Mouse (Mus musculus): ENCODE data around the gene Spats2. TPM values are rescaled to one million over a fixed set of nuclear protein-coding genes. Genes with fewer than 3 reads are reported as not detected.
"Not testable (repeated sequence)": the region's sequence is repeated elsewhere in the genome, so short reads cannot be mapped to it uniquely, and the experiment has no call there.

Spats2 gene
- polyA plus RNA-seq, 1 experiment from 2014 or later: 39.0 TPM

GRCm38 (mm10) chr15:99252381-99253174 lies 126.9 kb downstream of the Spats2 start:
- H3K4me2 ChIP-seq (ENCODE audit: low read length): peak overlapping the region; percentile 75
- H3K4me3 ChIP-seq (ENCODE audit: low read depth, low read length): peak overlapping the region; percentile 59
- no peaks in the 10 kb centered on the region; the same call in 1 of the 2 replicates for H3K4me1 ChIP-seq (ENCODE audit: control insufficient read depth, insufficient read depth, low read length)
- WGBS: 5% methylated on average over 22 of the region's 22 CpGs
- peak; percentile 54 for ATAC-seq
- peak overlapping the region; percentile 94 for H3K27ac ChIP-seq (ENCODE audit: low read depth, low read length)
- H3K27me3 ChIP-seq (replicated peaks; ENCODE audit: control insufficient read depth, insufficient read depth, low read length): no peaks in the 10 kb centered on the region
- H3K9ac ChIP-seq (ENCODE audit: low read length): peak overlapping the region; percentile 69
- DNase-seq (ENCODE audit: low spot score): peak; percentile 70
- H3K9me3 ChIP-seq (replicated peaks; ENCODE audit: control insufficient read depth, low read length): no peaks in the 10 kb centered on the region
- H3K36me3 ChIP-seq (ENCODE audit: control insufficient read depth, insufficient read depth, low read length): peaks cover 18% of the 10 kb centered on the region

- not testable (repeated sequence) for H3K4me3 ChIP-seq (ENCODE audit: low read depth, low read length); DNase-seq (ENCODE audit: low spot score); H3K27me3 ChIP-seq (replicated peaks; ENCODE audit: control insufficient read depth, insufficient read depth, low read length); H3K27ac ChIP-seq (ENCODE audit: low read depth, low read length); ATAC-seq; H3K9ac ChIP-seq (ENCODE audit: low read length); H3K4me1 ChIP-seq (ENCODE audit: control insufficient read depth, insufficient read depth, low read length); H3K9me3 ChIP-seq (replicated peaks; ENCODE audit: control insufficient read depth, low read length)
- Histone ChIP-seq H3K4me2 (ENCODE audit: low read length) (peak overlapping the region; percentile 75), H3K36me3 (ENCODE audit: control insufficient read depth, insufficient read depth, low read length) (peaks cover 12% of the 10 kb centered on the region)
- WGBS: 41% methylated on average over 2 of the region's 2 CpGs
These were observed 127.4 kb downstream of the Spats2 start for GRCm38 (mm10) chr15:99253175-99253479.

- H3K4me2 ChIP-seq (ENCODE audit: low read length): no peak overlapping the region
- H3K27me3 ChIP-seq (replicated peaks; ENCODE audit: control insufficient read depth, insufficient read depth, low read length): no peaks in the 10 kb centered on the region
- H3K36me3 ChIP-seq (ENCODE audit: control insufficient read depth, insufficient read depth, low read length): peaks cover 6% of the 10 kb centered on the region; the same call in 1 of the 2 replicates
- no peak overlapping the region for H3K4me3 ChIP-seq (ENCODE audit: low read depth, low read length)
- WGBS: 93% methylated on average over 6 of the region's 6 CpGs
- no peak overlapping the region for H3K27ac ChIP-seq (ENCODE audit: low read depth, low read length)
- DNase-seq (ENCODE audit: low spot score) (no peak), ATAC-seq (no peak)
- H3K9ac ChIP-seq (ENCODE audit: low read length): no peak overlapping the region
- H3K9me3 ChIP-seq (replicated peaks; ENCODE audit: control insufficient read depth, low read length): no peaks in the 10 kb centered on the region
- H3K4me1 ChIP-seq (ENCODE audit: control insufficient read depth, insufficient read depth, low read length): no peaks in the 10 kb centered on the region; the same call in 1 of the 2 replicates
These were observed 128.1 kb downstream of the Spats2 start for GRCm38 (mm10) chr15:99253772-99254171.

- Histone ChIP-seq H3K4me3 (ENCODE audit: low read depth, low read length) (no peak overlapping the region), H3K36me3 (ENCODE audit: control insufficient read depth, insufficient read depth, low read length) (no peaks in the 10 kb centered on the region), H3K9me3 (replicated peaks; ENCODE audit: control insufficient read depth, low read length) (no peaks in the 10 kb centered on the region), H3K9ac (ENCODE audit: low read length) (no peak overlapping the region), H3K4me1 (ENCODE audit: control insufficient read depth, insufficient read depth, low read length) (no peaks in the 10 kb centered on the region; the same call in 1 of the 2 replicates), H3K4me2 (ENCODE audit: low read length) (no peak overlapping the region), H3K27ac (ENCODE audit: low read depth, low read length) (no peak overlapping the region), H3K27me3 (replicated peaks; ENCODE audit: control insufficient read depth, insufficient read depth, low read length) (no peaks in the 10 kb centered on the region)
- DNase-seq (ENCODE audit: low spot score) (no peak), ATAC-seq (no peak)
- WGBS: 87% methylated on average over 2 of the region's 2 CpGs
These were observed 128.8 kb downstream of the Spats2 start for GRCm38 (mm10) chr15:99254477-99255005.

- Histone ChIP-seq H3K9ac (ENCODE audit: low read length) (no peak overlapping the region), H3K27me3 (replicated peaks; ENCODE audit: control insufficient read depth, insufficient read depth, low read length) (no peaks in the 10 kb centered on the region), H3K4me3 (ENCODE audit: low read depth, low read length) (no peak overlapping the region), H3K4me2 (ENCODE audit: low read length) (no peak overlapping the region), H3K36me3 (ENCODE audit: control insufficient read depth, insufficient read depth, low read length) (no peaks in the 10 kb centered on the region), H3K9me3 (replicated peaks; ENCODE audit: control insufficient read depth, low read length) (no peaks in the 10 kb centered on the region), H3K4me1 (ENCODE audit: control insufficient read depth, insufficient read depth, low read length) (no peaks in the 10 kb centered on the region; the same call in 1 of the 2 replicates), H3K27ac (ENCODE audit: low read depth, low read length) (no peak overlapping the region)
- ATAC-seq (no peak), DNase-seq (ENCODE audit: low spot score) (no peak)
- 92% methylated on average over 6 of the region's 6 CpGs for WGBS
These were observed 129.6 kb downstream of the Spats2 start for GRCm38 (mm10) chr15:99255241-99255749.

- no peaks in the 10 kb centered on the region for H3K27me3 ChIP-seq (replicated peaks; ENCODE audit: control insufficient read depth, insufficient read depth, low read length)
- ATAC-seq: peak; percentile 44
- WGBS: 70% methylated on average over 8 of the region's 8 CpGs
- no peaks in the 10 kb centered on the region for H3K36me3 ChIP-seq (ENCODE audit: control insufficient read depth, insufficient read depth, low read length)
- no peak overlapping the region for H3K4me3 ChIP-seq (ENCODE audit: low read depth, low read length)
- no peak overlapping the region for H3K27ac ChIP-seq (ENCODE audit: low read depth, low read length)
- H3K4me1 ChIP-seq (ENCODE audit: control insufficient read depth, insufficient read depth, low read length): no peaks in the 10 kb centered on the region
- no peak for DNase-seq (ENCODE audit: low spot score)
- no peak overlapping the region for H3K9ac ChIP-seq (ENCODE audit: low read length)
- no peaks in the 10 kb centered on the region for H3K9me3 ChIP-seq (replicated peaks; ENCODE audit: control insufficient read depth, low read length)
- H3K4me2 ChIP-seq (ENCODE audit: low read length): peak overlapping the region; percentile 39; the same call in 1 of the 2 replicates
These were observed 133.5 kb downstream of the Spats2 start for GRCm38 (mm10) chr15:99259167-99259729.

GRCm38 (mm10) chr15:99259730-99260252 lies 134.1 kb downstream of the Spats2 start:
- H3K27ac ChIP-seq (ENCODE audit: low read depth, low read length): no peak overlapping the region
- 0 out of 2 replicates have a peak, but pooled peaks have one; percentile 26 for ATAC-seq
- no peak overlapping the region for H3K9ac ChIP-seq (ENCODE audit: low read length)

GRCm38 (mm10) chr15:99262702-99263101 lies 137.0 kb downstream of the Spats2 start:
- no peak overlapping the region for H3K9ac ChIP-seq (ENCODE audit: low read length)
- H3K4me2 ChIP-seq (ENCODE audit: low read length): no peak overlapping the region
- H3K9me3 ChIP-seq (replicated peaks; ENCODE audit: control insufficient read depth, low read length): no peaks in the 10 kb centered on the region
- 36% methylated on average over 10 of the region's 10 CpGs for WGBS
- no peak for DNase-seq (ENCODE audit: low spot score)
- H3K27ac ChIP-seq (ENCODE audit: low read depth, low read length): no peak overlapping the region
- no peaks in the 10 kb centered on the region for H3K27me3 ChIP-seq (replicated peaks; ENCODE audit: control insufficient read depth, insufficient read depth, low read length)
- no peak overlapping the region for H3K4me3 ChIP-seq (ENCODE audit: low read depth, low read length)
- no peaks in the 10 kb centered on the region for H3K4me1 ChIP-seq (ENCODE audit: control insufficient read depth, insufficient read depth, low read length)
- H3K36me3 ChIP-seq (ENCODE audit: control insufficient read depth, insufficient read depth, low read length): no peaks in the 10 kb centered on the region
- ATAC-seq: no peak

More at GRCm38 (mm10) chr15:99259730-99260252, 134.1 kb downstream of the Spats2 start:
- under 1% methylated on average over 8 of the region's 10 CpGs for WGBS
- Histone ChIP-seq H3K4me2 (ENCODE audit: low read length) (peak overlapping the region; percentile 39), H3K4me1 (ENCODE audit: control insufficient read depth, insufficient read depth, low read length) (no peaks in the 10 kb centered on the region), H3K27me3 (replicated peaks; ENCODE audit: control insufficient read depth, insufficient read depth, low read length) (no peaks in the 10 kb centered on the region), H3K9me3 (replicated peaks; ENCODE audit: control insufficient read depth, low read length) (no peaks in the 10 kb centered on the region), H3K36me3 (ENCODE audit: control insufficient read depth, insufficient read depth, low read length) (no peaks in the 10 kb centered on the region), H3K4me3 (ENCODE audit: low read depth, low read length) (no peak overlapping the region)
- peak; percentile 68 for DNase-seq (ENCODE audit: low spot score)

All from forebrain, embryonic 14.5 days (tissue).